Mouse (Mus musculus): Measurements from ENCODE around the gene Robo2. TPM values are rescaled to one million over a fixed set of nuclear protein-coding genes. Genes with fewer than 3 reads are reported as not detected.

Robo2 gene
- total RNA-seq, 2 experiments from 2014 or later = 0.78 to 1.6 TPM

GRCm38 (mm10) chr16:73939423-73940210, 472.0 kb downstream of the Robo2 start:
- no peak for DNase-seq

- DNase-seq = no peak
Measured at GRCm38 (mm10) chr16:73930323-73930722, 481.3 kb downstream of the Robo2 start.

DNA sequence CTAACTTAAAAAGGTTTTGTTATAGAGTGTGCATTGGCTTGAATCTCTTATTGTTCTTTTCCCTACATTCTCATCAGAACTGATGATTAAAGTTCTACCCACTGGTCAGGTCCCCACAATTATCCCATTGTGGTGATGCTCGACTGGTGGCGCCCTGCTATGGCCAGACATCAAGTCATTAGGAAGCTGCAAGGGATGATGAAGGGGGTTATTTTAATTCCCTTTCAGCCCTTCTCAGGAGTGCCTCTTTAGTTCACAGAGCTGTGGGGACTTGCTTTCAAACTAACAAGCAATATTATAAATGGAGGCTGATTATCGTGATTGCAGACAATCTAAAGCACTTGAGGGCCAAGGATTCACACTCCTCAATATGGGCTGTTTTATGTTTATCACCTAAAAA, 484.1 kb downstream of the Robo2 start:
- DNase-seq = no peak

- DNase-seq = no peak
Measured at GRCm38 (mm10) chr16:73915425-73915824, 496.2 kb downstream of the Robo2 start.

DNA sequence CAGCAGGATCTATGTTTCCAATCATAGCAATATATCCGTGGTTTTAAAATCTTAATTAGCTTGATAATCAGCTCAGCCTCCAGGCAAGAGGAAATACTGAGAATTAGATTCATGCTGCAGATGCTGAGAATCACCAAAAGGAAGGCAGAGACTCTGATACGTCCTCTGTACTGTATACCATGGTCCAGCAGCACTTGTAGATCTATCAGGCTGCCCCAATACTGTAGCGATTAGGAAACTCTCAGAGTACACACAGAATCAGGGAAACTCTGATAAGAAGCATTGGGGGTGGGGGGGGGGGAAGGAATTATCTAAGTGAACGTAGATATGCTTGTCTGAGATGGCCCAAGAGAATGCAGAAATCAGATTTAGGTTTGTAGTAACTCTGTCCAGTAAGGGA, 496.7 kb downstream of the Robo2 start:
- DNase-seq = no peak

GRCm38 (mm10) chr16:73908504-73908903, 503.1 kb downstream of the Robo2 start:
- no peak for DNase-seq

GRCm38 (mm10) chr16:73896856-73897255, 514.8 kb downstream of the Robo2 start:
- no peak for DNase-seq

DNA sequence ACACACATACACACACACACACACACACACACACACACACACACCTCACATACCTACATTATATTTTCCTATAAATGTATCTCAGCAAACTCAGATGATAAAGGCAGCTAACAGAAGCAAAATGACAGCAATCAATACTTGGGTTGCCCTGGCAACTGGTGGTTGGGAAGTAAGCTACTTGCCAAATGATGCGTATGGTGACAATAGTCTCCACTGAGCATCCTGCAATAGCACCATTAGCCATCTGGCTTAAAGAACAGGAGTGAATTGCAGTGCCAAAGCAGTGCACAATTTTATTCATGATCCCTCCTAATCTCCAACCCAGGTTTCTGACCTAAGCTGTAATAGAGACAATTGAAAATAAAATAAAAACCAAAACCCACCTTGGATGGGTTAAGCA, 529.7 kb downstream of the Robo2 start:
- DNase-seq = no peak

- DNase-seq = no peak
Measured at GRCm38 (mm10) chr16:73877973-73878372, 533.7 kb downstream of the Robo2 start.

- no peak for DNase-seq
Measured at GRCm38 (mm10) chr16:73874991-73875390, 536.6 kb downstream of the Robo2 start.

- DNase-seq = no peak
Measured at GRCm38 (mm10) chr16:73873828-73874558, 537.6 kb downstream of the Robo2 start.

GRCm38 (mm10) chr16:73870296-73870695, 541.3 kb downstream of the Robo2 start:
- no peak for DNase-seq

- DNase-seq = no peak
Measured at GRCm38 (mm10) chr16:73869527-73870212, 542.0 kb downstream of the Robo2 start.

DNA sequence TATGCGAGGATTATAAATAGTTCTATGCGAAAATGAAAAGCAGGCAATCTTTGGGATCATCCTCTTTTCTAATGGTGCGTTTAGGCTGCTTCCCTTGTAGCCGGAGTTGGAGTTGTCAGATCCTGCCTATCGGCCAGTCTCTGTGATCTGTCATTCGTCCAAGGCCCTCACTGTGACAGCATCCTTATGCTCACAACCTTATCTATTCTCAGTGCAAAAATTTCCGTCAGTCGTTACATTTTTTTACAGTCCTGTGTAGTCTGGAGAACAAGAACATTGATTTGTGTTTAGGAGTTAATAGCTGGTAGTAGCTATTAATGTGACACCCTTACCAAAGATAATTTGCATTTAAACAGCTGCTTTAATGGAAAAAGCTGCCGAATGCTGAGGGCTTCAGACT, 547.0 kb downstream of the Robo2 start:
- DNase-seq = no peak

- DNase-seq = no peak
Measured at GRCm38 (mm10) chr16:73863748-73864147, 547.9 kb downstream of the Robo2 start.

- no peak for DNase-seq
Measured at GRCm38 (mm10) chr16:73858717-73859116, 552.9 kb downstream of the Robo2 start.

DNA sequence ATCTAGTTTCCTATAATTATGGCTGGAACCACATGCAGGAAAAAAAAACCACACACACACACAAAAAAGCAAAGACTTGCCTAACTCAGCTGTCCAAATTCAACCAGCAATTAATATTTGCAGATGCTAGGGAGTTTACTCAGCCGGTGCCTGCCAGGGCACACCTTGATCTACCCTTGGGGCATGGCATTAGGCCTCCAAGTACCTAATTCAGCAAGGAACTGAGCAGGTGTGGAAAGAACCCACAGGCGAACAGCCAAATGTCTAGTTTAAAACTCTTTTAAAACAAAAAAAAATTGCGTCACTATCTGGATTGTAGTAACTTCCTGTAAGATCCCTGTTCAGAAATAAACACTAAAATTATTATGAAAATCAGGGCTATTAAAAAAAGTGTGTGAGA, 555.8 kb downstream of the Robo2 start:
- DNase-seq = no peak

Small RNAs within 50 kb of the gene (microRNA-seq; reads per million reads assigned to microRNA genes)
- gene Gm24272 (ENCODE audit: borderline replicate concordance in 2 of 2) (0 reads per million in 2 experiments), gene Mir691 (ENCODE audit: borderline replicate concordance in 2 of 2) (0 reads per million in 2 experiments)

All from gastrocnemius, postnatal 25 days (tissue).